Mouse (Mus musculus) erythroblast, embryonic 14.5 days (primary cell): ENCODE results near the gene Ammecr1.

Source experiments
- GATA1 ChIP-seq: IDR thresholded peaks from 2 replicates; pipeline ENCODE4 v1.6.1; 2012; ENCODE audit warnings: low read length, inconsistent platforms, mixed read lengths
- TAL1 ChIP-seq: IDR thresholded peaks from 3 replicates; pipeline ENCODE4 v1.6.1; 2012; ENCODE audit warnings: low read length, inconsistent platforms, mixed read lengths

- TF ChIP-seq TAL1 (no peak), GATA1 (no peak)
Observed at GRCm38 (mm10) chrX:142869844-142870243, 96.7 kb downstream of the Ammecr1 start.
